Mouse (Mus musculus) telencephalon, adult 2 months (tissue): ENCODE results near the gene Ddc.

Experiments used
- DNase-seq: peaks from one replicate; pipeline ENCODE4 v3.0.0-alpha.2; 2011; ENCODE audit warnings: low read depth, low spot score

Ddc gene

GRCm38 (mm10) chr11:11878278-11878980, 19.5 kb downstream of the Ddc start:
- DNase-seq, result no peak

DNA sequence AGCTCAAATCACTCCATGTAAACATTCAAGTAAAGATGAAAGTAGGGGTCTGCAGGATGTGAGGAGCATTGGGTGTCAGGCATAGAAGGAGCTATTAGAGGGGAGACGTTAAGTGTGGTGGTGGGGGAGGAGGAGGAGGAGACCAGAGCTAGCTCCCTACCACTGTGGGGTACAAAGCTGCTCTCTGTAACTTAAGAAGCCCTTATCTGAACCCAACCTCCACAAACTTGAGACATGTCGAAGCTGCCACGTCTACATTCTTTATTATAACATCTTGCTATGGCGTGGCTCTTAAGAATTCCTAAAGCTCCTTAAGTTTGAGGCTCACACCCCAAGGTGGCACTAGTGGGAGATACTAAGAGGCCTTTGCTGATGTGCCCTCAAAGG, 20.1 kb downstream of the Ddc start:
- DNase-seq, result no peak

GRCm38 (mm10) chr11:11876366-11876765, 21.6 kb downstream of the Ddc start:
- no peak for DNase-seq

GRCm38 (mm10) chr11:11875230-11875629, 22.7 kb downstream of the Ddc start:
- no peak for DNase-seq

DNA sequence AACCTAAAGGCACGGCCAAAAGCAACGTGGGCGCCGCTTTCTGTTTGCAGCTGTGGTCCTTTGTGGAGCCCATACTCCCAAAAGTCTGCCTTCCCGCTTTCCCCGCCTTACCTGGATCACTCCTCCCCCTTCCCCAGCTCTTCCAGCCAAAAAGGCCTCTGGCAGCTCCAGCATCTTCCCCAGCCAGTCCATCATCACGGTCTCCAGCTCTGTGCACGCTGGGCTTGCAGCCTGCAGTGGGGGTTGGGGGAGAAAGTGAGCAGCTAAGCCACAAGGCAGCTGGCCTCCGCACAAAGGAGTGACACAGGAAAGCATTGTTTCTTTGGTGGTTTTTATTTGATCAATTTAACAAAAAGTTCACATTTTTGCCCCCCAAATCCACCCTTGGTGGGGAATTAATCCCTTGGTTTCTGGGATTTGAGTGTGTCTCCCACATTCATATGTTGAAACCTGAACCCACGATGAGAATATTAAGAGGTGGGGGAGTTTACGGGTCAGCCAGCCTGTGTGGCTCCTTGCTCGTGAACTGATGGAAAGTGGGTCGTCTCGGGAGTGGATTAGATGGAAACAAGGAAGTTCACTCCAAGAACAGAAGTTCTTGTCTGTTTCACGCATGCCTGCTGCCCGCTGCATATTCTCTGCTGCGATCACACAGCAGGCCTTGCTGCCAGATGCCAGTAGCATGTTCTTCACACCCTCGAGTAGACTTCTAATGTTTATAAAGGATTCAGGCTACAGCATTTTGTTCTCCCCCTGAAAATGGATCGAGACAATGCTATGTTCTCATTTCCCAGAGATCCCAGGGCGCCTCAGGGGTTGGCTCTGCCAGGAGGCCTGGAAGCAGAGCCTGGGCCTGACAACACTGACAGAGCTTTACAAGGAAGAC, 24.7 kb downstream of the Ddc start:
- DNase-seq, result no peak

- no peak for DNase-seq
Observed at GRCm38 (mm10) chr11:11872140-11872795, 25.7 kb downstream of the Ddc start.

DNA sequence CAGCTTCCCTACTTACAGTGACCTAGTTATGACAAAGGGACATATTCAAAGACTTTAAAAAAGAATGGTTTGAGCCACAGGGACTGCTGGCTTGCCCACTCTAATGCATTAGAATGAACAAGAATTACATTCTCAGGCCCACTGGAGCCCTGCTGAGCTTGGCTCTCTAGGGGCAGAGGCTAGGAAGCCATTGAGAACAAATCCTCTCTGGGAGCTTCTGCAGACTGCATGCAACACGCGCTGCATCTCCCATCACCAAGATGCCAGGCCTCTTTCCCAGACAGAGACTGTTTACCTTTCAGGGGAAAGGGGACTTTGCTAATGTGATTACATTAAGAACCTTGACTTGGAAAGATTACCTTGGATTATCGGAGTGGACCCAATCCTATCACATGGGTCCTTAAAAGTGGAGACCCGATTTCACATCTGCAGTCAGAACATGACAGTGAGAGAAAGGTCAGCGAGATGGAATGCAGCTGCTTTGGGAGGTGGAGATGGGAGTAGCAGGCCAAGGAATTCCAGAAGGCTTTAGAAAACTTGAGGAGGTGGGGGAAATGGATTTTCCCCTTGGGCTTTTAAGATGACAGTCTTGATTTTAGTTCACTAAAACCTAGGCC, 26.6 kb downstream of the Ddc start:
- no peak for DNase-seq

- DNase-seq, result no peak
Observed at GRCm38 (mm10) chr11:11867971-11868481, 29.9 kb downstream of the Ddc start.

DNA sequence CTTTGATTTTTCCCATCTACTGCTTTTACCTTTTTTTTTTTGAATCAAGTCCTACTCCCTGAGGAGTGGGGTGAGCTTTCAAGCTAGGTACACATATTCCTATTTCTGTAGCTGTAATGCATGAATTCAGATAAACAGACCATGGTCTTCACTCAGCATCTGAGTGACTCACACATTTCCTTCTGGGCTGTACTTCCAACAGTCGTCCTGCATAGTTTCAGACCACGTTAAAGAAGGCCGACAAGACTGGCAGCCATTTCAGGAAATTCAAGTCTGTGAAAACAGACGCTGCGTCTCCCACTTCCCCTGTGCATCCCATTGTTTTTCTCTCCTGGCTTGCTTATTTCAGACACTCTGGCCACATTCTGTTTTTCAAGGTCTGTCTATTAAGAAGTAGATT, 31.2 kb downstream of the Ddc start:
- DNase-seq, result no peak

GRCm38 (mm10) chr11:11865128-11865527, 32.8 kb downstream of the Ddc start:
- no peak for DNase-seq

DNA sequence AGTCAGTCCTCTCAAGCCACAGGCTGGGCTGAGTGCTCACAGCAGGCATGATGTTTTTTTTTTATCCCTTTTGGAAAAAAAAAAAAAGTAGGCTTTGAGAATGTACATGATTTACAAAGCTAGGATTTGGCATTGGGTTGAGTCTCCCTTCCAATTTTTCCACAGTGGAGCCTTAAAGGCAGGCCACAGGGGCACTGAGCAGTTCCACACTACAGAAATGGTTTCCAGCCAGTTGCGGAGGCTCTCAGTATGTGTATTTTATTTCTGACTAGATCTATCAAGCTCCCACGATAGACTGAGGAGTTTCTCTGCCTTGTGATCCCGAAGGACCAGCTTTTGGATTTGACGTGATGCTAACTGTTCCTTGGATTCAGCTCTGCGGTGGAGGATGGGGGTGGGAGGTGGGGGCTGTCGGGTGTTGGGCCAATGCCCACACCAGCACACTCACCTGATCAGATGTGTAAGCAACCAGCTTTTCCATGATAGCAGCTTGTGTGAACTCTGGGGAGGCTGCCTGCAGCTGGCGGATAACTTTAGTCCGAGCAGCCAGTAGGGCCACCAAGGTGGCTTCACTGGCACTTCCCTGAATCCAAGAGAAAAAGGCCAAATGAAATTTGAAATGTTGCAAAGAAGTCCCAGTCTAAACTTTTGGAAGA, 33.4 kb downstream of the Ddc start:
- DNase-seq, result no peak

DNA sequence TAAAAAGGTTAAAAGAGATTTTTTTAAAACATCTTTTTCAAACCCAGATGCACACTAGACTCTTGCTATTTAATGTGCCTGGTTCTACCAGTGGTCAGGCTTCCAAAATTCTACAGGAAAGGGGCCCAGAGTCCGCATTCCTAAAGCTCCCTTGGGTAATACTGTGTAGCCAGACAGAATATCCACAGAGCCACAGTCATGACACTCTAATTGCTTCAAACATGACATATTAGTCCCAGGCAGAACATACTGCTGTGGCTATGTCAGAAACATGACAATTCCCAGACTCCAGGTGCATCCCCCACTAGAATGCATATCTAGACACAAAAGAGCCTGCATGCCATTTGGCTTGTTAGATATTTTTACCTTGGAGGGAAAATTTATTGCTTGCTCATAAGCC, 35.4 kb downstream of the Ddc start:
- no peak for DNase-seq

- DNase-seq, result no peak
Observed at GRCm38 (mm10) chr11:11856959-11857358, 41.0 kb downstream of the Ddc start.

DNA sequence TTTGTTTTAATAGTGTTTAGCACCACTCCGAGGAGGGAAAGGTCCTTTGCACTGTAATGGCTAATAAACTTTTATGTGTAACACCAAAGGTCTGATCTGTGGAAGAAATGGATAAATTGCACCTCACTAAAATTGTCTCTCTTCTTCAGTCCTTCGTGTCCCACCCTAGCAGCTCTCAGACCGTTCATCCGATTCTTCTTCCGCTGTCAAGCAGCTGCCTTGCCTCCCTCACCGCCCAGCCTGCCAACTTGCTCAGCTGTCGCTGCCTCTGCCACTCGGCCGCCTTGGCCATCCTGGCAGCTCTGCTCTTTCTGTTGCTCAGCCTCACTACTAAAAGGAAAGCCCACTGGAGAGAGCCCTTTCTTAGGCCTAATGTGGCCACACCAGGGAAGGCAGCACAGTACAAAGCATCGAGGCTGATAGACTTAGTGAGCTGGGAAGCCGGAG, 42.2 kb downstream of the Ddc start:
- DNase-seq, result no peak

GRCm38 (mm10) chr11:11855061-11855672, 42.8 kb downstream of the Ddc start:
- no peak for DNase-seq

- DNase-seq, result no peak
Observed at GRCm38 (mm10) chr11:11853731-11854461, 44.0 kb downstream of the Ddc start.

GRCm38 (mm10) chr11:11851957-11852505, 45.9 kb downstream of the Ddc start:
- DNase-seq, result no peak

DNA sequence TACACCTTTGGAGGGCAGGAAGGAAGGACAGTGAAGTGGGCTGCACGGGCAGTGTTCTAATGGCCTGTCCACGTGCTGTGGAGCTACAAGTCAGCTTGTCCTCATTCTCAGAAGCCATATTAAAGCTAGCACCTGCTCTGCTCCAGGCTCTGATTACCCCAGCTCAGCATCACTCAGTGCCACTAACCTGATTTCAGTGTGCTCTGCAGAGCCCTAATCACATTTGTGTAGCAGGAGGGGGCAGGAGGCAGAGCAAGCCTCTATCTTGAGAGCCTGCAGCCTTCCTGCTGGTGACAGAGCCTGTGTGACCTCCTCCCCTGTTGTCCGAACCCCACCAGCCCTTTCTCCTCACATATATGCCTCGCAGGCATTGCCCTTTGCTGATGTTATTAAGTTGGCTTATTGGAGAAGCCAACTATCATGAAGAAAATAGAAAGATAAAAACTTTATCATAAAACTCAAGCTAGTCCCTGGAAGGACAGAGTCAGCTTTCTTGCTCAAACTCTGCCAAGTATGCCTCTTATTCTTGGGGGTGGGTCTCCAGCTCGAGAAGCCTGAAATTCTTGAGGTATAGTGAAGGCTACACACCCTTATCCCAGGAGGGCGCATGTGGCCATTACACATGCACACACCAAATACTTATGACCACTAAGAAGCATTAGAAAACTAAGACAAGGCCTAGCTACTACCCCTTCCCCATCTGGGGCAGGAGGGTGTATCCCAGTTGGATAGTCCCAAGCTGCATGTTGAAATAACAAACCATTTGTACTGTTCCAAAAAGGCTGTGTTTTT, 47.3 kb downstream of the Ddc start:
- DNase-seq, result no peak
